Mouse (Mus musculus): ENCODE data around the gene Ifi27. TPM values are rescaled to one million over a fixed set of nuclear protein-coding genes. Genes with fewer than 3 reads are reported as not detected.
A peak's percentile ranks its signal among the peaks of the same experiment; 100 is the strongest.
"Not testable (repeated sequence)": the region's sequence is repeated elsewhere in the genome, so short reads cannot be mapped to it uniquely, and the experiment has no call there.

Gene Ifi27
- polyA plus RNA-seq, 1 experiment from 2014 or later = 32.9 TPM

- no peak overlapping the region for H3K27ac ChIP-seq (replicated peaks)
- no peak overlapping the region for H3K9ac ChIP-seq
- no peak overlapping the region for H3K4me3 ChIP-seq
- H3K4me2 ChIP-seq = no peak overlapping the region
- ATAC-seq (ENCODE audit: extremely low read depth, insufficient number of reproducible peaks, low FRiP score, low TSS enrichment) = no peak
- 86% methylated on average over 10 of the region's 10 CpGs for WGBS
- H3K27me3 ChIP-seq (replicated peaks) = no peaks in the 10 kb centered on the region
- peaks cover 99% of the 10 kb centered on the region for H3K36me3 ChIP-seq
- H3K9me3 ChIP-seq = no peaks in the 10 kb centered on the region
- H3K4me1 ChIP-seq = no peaks in the 10 kb centered on the region
These were observed 25.9 kb upstream of the Ifi27 start for GRCm38 (mm10) chr12:103408144-103408543.

GRCm38 (mm10) chr12:103425016-103425728 is 8.8 kb upstream of the Ifi27 start:
- peak overlapping the region; percentile 98 for H3K4me3 ChIP-seq
- H3K4me2 ChIP-seq = peak overlapping the region; percentile 97
- peaks cover 25% of the 10 kb centered on the region for H3K36me3 ChIP-seq
- ATAC-seq (ENCODE audit: extremely low read depth, insufficient number of reproducible peaks, low FRiP score, low TSS enrichment) = no peak; the same call in 1 of the 2 replicates
- no peaks in the 10 kb centered on the region for H3K9me3 ChIP-seq
- 8% methylated on average over 33 of the region's 33 CpGs for WGBS
- H3K4me1 ChIP-seq = peaks cover 38% of the 10 kb centered on the region
- H3K27ac ChIP-seq (replicated peaks) = peak overlapping the region; percentile 54; the same call in 1 of the 2 replicates
- peak overlapping the region; percentile 96 for H3K9ac ChIP-seq
- no peaks in the 10 kb centered on the region for H3K27me3 ChIP-seq (replicated peaks)

GRCm38 (mm10) chr12:103425729-103426470 is 8.1 kb upstream of the Ifi27 start, which contains the start of gene Ddx24:
TSS of gene Ddx24 (minus strand) at chr12:103425830.
- no peaks in the 10 kb centered on the region for H3K9me3 ChIP-seq
- WGBS = 2% methylated on average over 33 of the region's 33 CpGs
- peak within 1 kb of the TSS; percentile 97 for H3K4me2 ChIP-seq
- H3K9ac ChIP-seq = peak within 1 kb of the TSS; percentile 96
- peak within 1 kb of the TSS; percentile 54; the same call in 1 of the 2 replicates for H3K27ac ChIP-seq (replicated peaks)
- peak; percentile 99 for ATAC-seq (ENCODE audit: extremely low read depth, insufficient number of reproducible peaks, low FRiP score, low TSS enrichment)
- no peaks in the 10 kb centered on the region for H3K27me3 ChIP-seq (replicated peaks)
- H3K4me1 ChIP-seq = peaks cover 38% of the 10 kb centered on the region
- H3K36me3 ChIP-seq = peaks cover 25% of the 10 kb centered on the region
- peak within 1 kb of the TSS; percentile 98 for H3K4me3 ChIP-seq

GRCm38 (mm10) chr12:103426710-103427109 is 7.3 kb upstream of the Ifi27 start:
- Histone ChIP-seq H3K4me2 (no peak overlapping the region), H3K36me3 (peaks cover 20% of the 10 kb centered on the region), H3K27me3 (replicated peaks) (no peaks in the 10 kb centered on the region), H3K4me1 (peaks cover 31% of the 10 kb centered on the region), H3K27ac (replicated peaks) (no peak overlapping the region), H3K9me3 (no peaks in the 10 kb centered on the region), H3K4me3 (no peak overlapping the region), H3K9ac (no peak overlapping the region)
- WGBS = 87% methylated on average over 7 of the region's 7 CpGs
- ATAC-seq (ENCODE audit: extremely low read depth, insufficient number of reproducible peaks, low FRiP score, low TSS enrichment) = no peak

- Histone ChIP-seq H3K9ac (no peak overlapping the region), H3K27me3 (replicated peaks) (no peaks in the 10 kb centered on the region), H3K4me1 (no peaks in the 10 kb centered on the region), H3K9me3 (no peaks in the 10 kb centered on the region), H3K36me3 (no peaks in the 10 kb centered on the region), H3K4me2 (no peak overlapping the region), H3K4me3 (no peak overlapping the region), H3K27ac (replicated peaks) (no peak overlapping the region)
- WGBS = 74% methylated on average over 2 of the region's 2 CpGs
- ATAC-seq (ENCODE audit: extremely low read depth, insufficient number of reproducible peaks, low FRiP score, low TSS enrichment) = no peak
These were observed 581 bp upstream of the Ifi27 start for GRCm38 (mm10) chr12:103433430-103433829.

GRCm38 (mm10) chr12:103434861-103435260 is 850 bp downstream of the Ifi27 start:
- peak overlapping the region; percentile 53 for H3K4me2 ChIP-seq
- H3K36me3 ChIP-seq = no peaks in the 10 kb centered on the region
- no peaks in the 10 kb centered on the region for H3K4me1 ChIP-seq
- no peak for ATAC-seq (ENCODE audit: extremely low read depth, insufficient number of reproducible peaks, low FRiP score, low TSS enrichment)
- peak overlapping the region; percentile 36; the same call in 1 of the 2 replicates for H3K27ac ChIP-seq (replicated peaks)
- peak overlapping the region; percentile 38 for H3K4me3 ChIP-seq
- H3K9ac ChIP-seq = no peak overlapping the region
- H3K27me3 ChIP-seq (replicated peaks) = no peaks in the 10 kb centered on the region
- no peaks in the 10 kb centered on the region for H3K9me3 ChIP-seq

GRCm38 (mm10) chr12:103437601-103438000 is 3.6 kb downstream of the Ifi27 start:
- ATAC-seq (ENCODE audit: extremely low read depth, insufficient number of reproducible peaks, low FRiP score, low TSS enrichment) = no peak
- Histone ChIP-seq H3K4me3 (no peak overlapping the region), H3K4me2 (no peak overlapping the region), H3K36me3 (no peaks in the 10 kb centered on the region), H3K27ac (replicated peaks) (no peak overlapping the region), H3K9me3 (no peaks in the 10 kb centered on the region), H3K4me1 (no peaks in the 10 kb centered on the region), H3K27me3 (replicated peaks) (no peaks in the 10 kb centered on the region), H3K9ac (no peak overlapping the region)
- 80% methylated on average over 1 of the region's 1 CpGs for WGBS

- Histone ChIP-seq H3K4me3 (no peak within 1 kb of the TSS), H3K36me3 (no peaks in the 10 kb centered on the region), H3K9ac (no peak within 1 kb of the TSS), H3K4me2 (no peak within 1 kb of the TSS), H3K9me3 (no peaks in the 10 kb centered on the region), H3K4me1 (no peaks in the 10 kb centered on the region), H3K27ac (replicated peaks) (no peak within 1 kb of the TSS), H3K27me3 (replicated peaks) (no peaks in the 10 kb centered on the region)
- no peak for ATAC-seq (ENCODE audit: extremely low read depth, insufficient number of reproducible peaks, low FRiP score, low TSS enrichment)
- 48% methylated on average over 3 of the region's 3 CpGs for WGBS
These were observed 9.5 kb downstream of the Ifi27 start, which contains the start of gene Ifi27l2a for GRCm38 (mm10) chr12:103443524-103443923. TSS of gene Ifi27l2a (minus strand) at chr12:103443680.

- WGBS = 23% methylated on average over 6 of the region's 7 CpGs
- H3K9ac ChIP-seq; H3K27me3 ChIP-seq (replicated peaks); H3K4me3 ChIP-seq; H3K4me2 ChIP-seq; H3K27ac ChIP-seq (replicated peaks); ATAC-seq (ENCODE audit: extremely low read depth, insufficient number of reproducible peaks, low FRiP score, low TSS enrichment); H3K9me3 ChIP-seq; H3K36me3 ChIP-seq; H3K4me1 ChIP-seq: not testable (repeated sequence)
These were observed 10.2 kb downstream of the Ifi27 start for GRCm38 (mm10) chr12:103444261-103444660.

GRCm38 (mm10) chr12:103445060-103445459 is 11.0 kb downstream of the Ifi27 start:
- H3K27ac ChIP-seq (replicated peaks) = no peak overlapping the region
- no peaks in the 10 kb centered on the region for H3K27me3 ChIP-seq (replicated peaks)
- no peak overlapping the region for H3K4me2 ChIP-seq
- no peaks in the 10 kb centered on the region for H3K9me3 ChIP-seq
- no peaks in the 10 kb centered on the region for H3K4me1 ChIP-seq
- H3K36me3 ChIP-seq = no peaks in the 10 kb centered on the region
- 70% methylated on average over 3 of the region's 3 CpGs for WGBS
- no peak for ATAC-seq (ENCODE audit: extremely low read depth, insufficient number of reproducible peaks, low FRiP score, low TSS enrichment)
- H3K4me3 ChIP-seq = no peak overlapping the region
- H3K9ac ChIP-seq = no peak overlapping the region

- no peak for ATAC-seq (ENCODE audit: extremely low read depth, insufficient number of reproducible peaks, low FRiP score, low TSS enrichment)
- H3K4me2 ChIP-seq = no peak overlapping the region
- no peaks in the 10 kb centered on the region for H3K36me3 ChIP-seq
- H3K4me1 ChIP-seq = no peaks in the 10 kb centered on the region
- H3K9ac ChIP-seq = no peak overlapping the region
- H3K27ac ChIP-seq (replicated peaks) = no peak overlapping the region
- no peak overlapping the region for H3K4me3 ChIP-seq
- no peaks in the 10 kb centered on the region for H3K27me3 ChIP-seq (replicated peaks)
- no peaks in the 10 kb centered on the region for H3K9me3 ChIP-seq
These were observed 19.4 kb downstream of the Ifi27 start for GRCm38 (mm10) chr12:103453361-103453760.

All from heart, embryonic 13.5 days (tissue).